Mouse (Mus musculus) kidney, adult 2 months (tissue): ENCODE data around the gene Chrm3.

Experiments used
- CTCF ChIP-seq: fragments of 200-500 bp; conservative IDR thresholded peaks from 2 replicates; pipeline ENCODE4 v1.5.1; 2011; ENCODE audit warnings: low read depth, mild to moderate bottlenecking, control low read depth, low read length, moderate library complexity, mixed read lengths; ENCODE audit not compliant: insufficient read depth, insufficient read length
- POLR2A ChIP-seq: fragments of 200-500 bp; IDR thresholded peaks from one replicate; pipeline ENCODE4 v1.6.1; 2011; ENCODE audit warnings: low read depth, low read length, control low read depth

- TF ChIP-seq POLR2A (no peak), CTCF (no peak)
Measured at GRCm38 (mm10) chr13:10182756-10183155, 177.9 kb downstream of the Chrm3 start.
